Comparison of ENCODE assay signal across 7 mouse cellular contexts in genomic region chr14:122181815-122182157, GRCm38 (mm10). TPM values are rescaled to one million over a fixed set of nuclear protein-coding genes. Genes with fewer than 3 reads are reported as not detected.
DNase-seq lines count a peak whose midpoint lies in the region; ATAC-seq lines count a peak whose summit lies in the region.

No protein-coding gene starts in this region.

- no peaks in the 10 kb centered on the region for H3K36me3 ChIP-seq in lung, embryonic 16.5 days (ENCODE audit: control insufficient read depth, insufficient read depth, low read length)
- H3K36me3 ChIP-seq in erythroblast, embryonic 14.5 days (ENCODE audit: control insufficient read depth) = no peaks in the 10 kb centered on the region; the same call in 1 of the 2 replicates
- no peaks in the 10 kb centered on the region for H3K36me3 ChIP-seq in liver, embryonic 11.5 days (ENCODE audit: control insufficient read depth, insufficient read depth, low read length)
- H3K36me3 ChIP-seq in stomach, embryonic 16.5 days (ENCODE audit: control insufficient read depth, insufficient read depth, low read length) = no peaks in the 10 kb centered on the region

- peak overlapping the region; percentile 89 for H3K4me2 ChIP-seq in lung, embryonic 16.5 days (ENCODE audit: low read depth, low read length)
- peak overlapping the region; percentile 80 for H3K4me2 ChIP-seq in liver, embryonic 11.5 days
- H3K4me2 ChIP-seq in stomach, embryonic 16.5 days (ENCODE audit: low read depth, low read length) = peak overlapping the region; percentile 89

- WGBS in lung, embryonic 16.5 days = 2% methylated on average over 11 of the region's 12 CpGs
- WGBS in liver, embryonic 11.5 days = 0% methylated on average over 12 of the region's 12 CpGs
- 2% methylated on average over 12 of the region's 12 CpGs for WGBS in stomach, embryonic 16.5 days

- no peak for DNase-seq in lung, postnatal 36 days
- no peak for DNase-seq in liver, embryonic 11.5 days (ENCODE audit: low spot score)
- no peak for DNase-seq in adrenal gland, postnatal 25 days
- DNase-seq in left cerebral cortex, postnatal 25 days (ENCODE audit: low spot score in 2 of 2) = no peak

- no peaks in the 10 kb centered on the region for H3K27me3 ChIP-seq in lung, embryonic 16.5 days (ENCODE audit: control insufficient read depth, insufficient read depth, low read depth, low read length)
- no peaks in the 10 kb centered on the region for H3K27me3 ChIP-seq in erythroblast, embryonic 14.5 days (ENCODE audit: control insufficient read depth)
- no peaks in the 10 kb centered on the region for H3K27me3 ChIP-seq in liver, embryonic 11.5 days (replicated peaks; ENCODE audit: control insufficient read depth, insufficient read depth, low read length)
- no peaks in the 10 kb centered on the region for H3K27me3 ChIP-seq in stomach, embryonic 16.5 days (ENCODE audit: control insufficient read depth, insufficient read depth, low read length)

- peaks cover 8% of the 10 kb centered on the region; the same call in 1 of the 2 replicates for H3K4me1 ChIP-seq in lung, embryonic 16.5 days (replicated peaks; ENCODE audit: control insufficient read depth, insufficient read depth, low read length)
- peaks cover 49% of the 10 kb centered on the region for H3K4me1 ChIP-seq in erythroblast, embryonic 14.5 days (ENCODE audit: control insufficient read depth)
- peaks cover 16% of the 10 kb centered on the region for H3K4me1 ChIP-seq in liver, embryonic 11.5 days (replicated peaks; ENCODE audit: control insufficient read depth, insufficient read depth, low read length)
- peaks cover 6% of the 10 kb centered on the region for H3K4me1 ChIP-seq in stomach, embryonic 16.5 days (ENCODE audit: control insufficient read depth, insufficient read depth, low read length)

- no peak overlapping the region for H3K27ac ChIP-seq in lung, embryonic 16.5 days (ENCODE audit: low read length)
- peak overlapping the region; percentile 62 for H3K27ac ChIP-seq in liver, embryonic 11.5 days (ENCODE audit: low read depth, low read length)
- H3K27ac ChIP-seq in stomach, embryonic 16.5 days (ENCODE audit: low read length) = no peak overlapping the region

- intact Hi-C loops in left cerebral cortex, postnatal 25 days (cut with DNase I) = no loop called here

- peak; percentile 56 for ATAC-seq in lung, embryonic 16.5 days (ENCODE audit: low read depth)
- peak; percentile 66 for ATAC-seq in liver, embryonic 11.5 days (replicated peaks; ENCODE audit: low FRiP score)
- ATAC-seq in stomach, embryonic 16.5 days (ENCODE audit: insufficient read depth, low FRiP score) = peak; percentile 50

- peak overlapping the region; percentile 85 for H3K9ac ChIP-seq in lung, embryonic 16.5 days (ENCODE audit: low read length)
- H3K9ac ChIP-seq in liver, embryonic 11.5 days (ENCODE audit: low read depth, low read length) = peak overlapping the region; percentile 79
- peak overlapping the region; percentile 86 for H3K9ac ChIP-seq in stomach, embryonic 16.5 days (ENCODE audit: low read length)

- peak overlapping the region; percentile 82 for H3K4me3 ChIP-seq in lung, embryonic 16.5 days (ENCODE audit: low read length)
- H3K4me3 ChIP-seq in erythroblast, embryonic 14.5 days (replicated peaks) = peak overlapping the region; percentile 90
- H3K4me3 ChIP-seq in liver, embryonic 11.5 days (ENCODE audit: low read depth, low read length) = peak overlapping the region; percentile 74
- peak overlapping the region; percentile 82 for H3K4me3 ChIP-seq in stomach, embryonic 16.5 days (replicated peaks; ENCODE audit: low read length)

- H3K9me3 ChIP-seq in lung, embryonic 16.5 days (ENCODE audit: control insufficient read depth, low read length) = no peaks in the 10 kb centered on the region
- no peaks in the 10 kb centered on the region for H3K9me3 ChIP-seq in erythroblast, embryonic 14.5 days (ENCODE audit: control insufficient read depth, low read length)
- no peaks in the 10 kb centered on the region for H3K9me3 ChIP-seq in liver, embryonic 11.5 days (ENCODE audit: control insufficient read depth, low read length)
- H3K9me3 ChIP-seq in stomach, embryonic 16.5 days (replicated peaks; ENCODE audit: control insufficient read depth, low read length) = no peaks in the 10 kb centered on the region

RNA-seq across cellular contexts. Expression of gene Clybl, which starts 0.3 kb away (rescaled TPM):
- polyA plus RNA-seq in lung, embryonic 16.5 days (2015; fragmentation: Nextera tagmentation; extraction: Ambion mirVana) = 22.3 and 22.4 TPM in 2 replicates
- 1.0 and 1.3 TPM in 2 replicates for polyA plus RNA-seq in erythroblast, embryonic 14.5 days (2012)
- 44.4 and 48.3 TPM in 2 replicates for polyA plus RNA-seq in liver, embryonic 11.5 days (2014; fragmentation: Nextera tagmentation; extraction: Ambion mirVana)
- 25.8 and 30.6 TPM in 2 replicates for polyA plus RNA-seq in stomach, embryonic 16.5 days (2015; fragmentation: Nextera tagmentation; extraction: Ambion mirVana)
- total RNA-seq in adrenal gland, postnatal 25 days (2021) = 65.8 and 69.3 TPM in 2 replicates
- 10 to 100 TPM; 21.5 to 23.8 TPM for total RNA-seq in left cerebral cortex, postnatal 25 days (2021)

Comparison
In these comparisons a context has a peak if more than half of its experiments do, and no peak if none do; other contexts are left out.
1. RNA of gene Clybl, which starts 0.3 kb away (polyA plus RNA-seq): 44.4 to 48.3 TPM in liver, embryonic 11.5 days, 25.8 to 30.6 TPM in stomach, embryonic 16.5 days and 22.3 to 22.4 TPM in lung, embryonic 16.5 days; 1.0 to 1.3 TPM in erythroblast, embryonic 14.5 days; every median in the first group is over 10 times any median in the second.
2. Peak in every context shown above with its lines, with median percentiles within 50 percentile points of each other: ATAC-seq, H3K4me2 ChIP-seq, H3K4me3 ChIP-seq and H3K9ac ChIP-seq.